Mouse (Mus musculus) thymus, postnatal 10 days (tissue): Measurements from ENCODE around the gene Hist1h2ab.
"Not testable (repeated sequence)": the region's sequence is repeated elsewhere in the genome, so short reads cannot be mapped to it uniquely, and the experiment has no call there.

Source experiments
- DNase-seq, 2 experiments: peaks; one replicate each; pipeline ENCODE4 v3.0.0; 2021; ENCODE audit warnings: low spot score in 2 of 2

Hist1h2ab gene

DNA sequence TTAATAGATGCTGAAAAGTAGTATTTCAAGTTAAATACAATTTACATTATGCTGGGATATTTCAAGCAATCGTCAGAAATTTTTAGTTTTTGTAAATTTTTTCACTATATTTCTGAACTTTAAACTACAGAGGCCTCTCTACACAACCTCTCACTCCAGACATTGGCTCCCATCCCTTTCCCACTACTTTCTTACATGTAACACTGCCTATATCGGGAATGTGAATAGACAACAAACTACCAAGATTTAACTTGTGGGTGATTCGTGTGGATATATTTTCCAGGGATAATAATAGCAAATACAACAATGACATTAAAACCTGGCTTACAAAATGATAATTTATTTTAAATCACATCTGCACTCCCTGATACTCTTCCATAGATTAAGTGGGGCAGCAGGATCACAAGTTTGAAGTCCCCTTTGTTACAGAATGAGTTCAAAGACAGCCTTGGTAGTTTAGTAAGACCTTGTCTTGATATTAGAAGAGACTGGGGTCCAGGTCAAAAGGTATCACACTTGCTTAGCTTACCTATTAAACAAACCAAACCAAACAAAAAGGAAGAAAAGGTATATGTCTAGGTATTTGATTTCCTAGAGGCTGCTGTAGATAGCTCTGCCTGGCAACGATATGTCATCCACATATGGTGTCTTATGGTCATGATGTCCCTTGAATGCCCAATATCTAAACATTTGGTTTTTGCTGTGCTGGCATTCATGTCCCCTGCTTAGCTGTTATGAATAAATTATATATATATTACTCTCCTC lies 2.6 kb downstream of the Hist1h2ab start:
- DNase-seq: no peak

- no peak for DNase-seq
Observed at GRCm38 (mm10) chr13:23755000-23755399, 4.1 kb downstream of the Hist1h2ab start.

DNA sequence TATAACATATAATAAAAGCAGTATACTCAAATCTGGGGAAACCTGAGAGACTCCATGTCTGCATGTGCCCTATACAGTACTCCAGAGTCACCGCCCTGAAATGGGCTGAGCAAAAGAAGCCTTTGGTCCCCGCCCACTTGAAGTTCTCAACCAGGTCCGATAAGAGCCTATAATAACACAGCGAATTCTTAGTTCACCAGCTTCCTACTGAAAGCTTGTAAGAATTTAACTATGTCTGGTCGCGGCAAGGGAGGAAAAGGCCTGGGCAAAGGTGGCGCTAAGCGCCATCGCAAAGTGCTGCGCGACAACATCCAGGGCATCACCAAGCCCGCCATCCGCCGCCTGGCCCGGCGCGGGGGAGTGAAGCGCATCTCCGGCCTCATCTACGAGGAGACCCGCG lies 5.9 kb downstream of the Hist1h2ab start, which contains the start of gene Hist1h4b:
TSS of gene Hist1h4b (plus strand) at position 224 of the 400 bp plus-strand sequence.
- peak; percentile 89 to 90 for DNase-seq

DNA sequence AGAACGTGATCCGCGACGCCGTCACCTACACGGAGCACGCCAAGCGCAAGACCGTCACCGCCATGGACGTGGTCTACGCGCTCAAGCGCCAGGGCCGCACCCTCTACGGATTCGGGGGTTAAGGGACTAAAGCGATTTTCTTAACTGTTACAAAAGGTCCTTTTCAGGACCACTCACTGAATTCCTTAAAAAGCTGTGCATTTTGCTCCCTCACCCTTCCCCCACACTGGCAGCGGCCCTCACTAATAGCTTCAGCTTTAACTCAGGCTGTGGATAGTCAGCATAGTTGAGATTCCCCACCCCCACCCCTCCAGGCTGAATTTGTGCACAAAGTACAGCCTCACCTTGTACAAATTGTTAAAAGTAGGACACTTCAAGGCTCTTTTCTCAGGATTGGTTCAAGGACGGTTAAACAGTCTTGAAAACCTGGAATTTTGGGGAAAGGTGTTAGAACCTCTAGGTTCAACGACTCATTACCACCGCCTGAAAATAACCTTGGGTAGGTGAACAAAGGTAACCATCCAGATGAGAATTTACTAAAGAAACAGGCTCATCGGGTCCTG lies 6.4 kb downstream of the Hist1h2ab start:
- DNase-seq: no peak

DNA sequence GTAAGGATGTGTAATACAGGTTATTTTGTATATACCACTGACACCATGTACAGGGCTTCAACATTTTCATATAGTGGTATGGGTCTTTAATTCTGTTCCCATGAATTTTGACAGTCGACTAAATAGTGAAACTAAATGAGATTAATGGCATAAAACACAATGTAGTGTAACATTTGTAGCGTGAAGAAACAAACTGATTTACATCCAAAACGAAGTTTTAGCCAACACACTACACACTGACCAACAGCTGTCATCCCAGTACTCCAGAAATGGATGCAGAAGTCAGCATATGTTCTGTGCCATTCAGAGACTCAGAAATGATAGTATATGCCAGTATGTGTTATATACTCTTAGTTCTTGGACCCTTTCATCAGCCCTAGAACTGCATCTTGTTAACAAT lies 7.0 kb downstream of the Hist1h2ab start:
- DNase-seq: no peak

- no peak for DNase-seq
Observed at GRCm38 (mm10) chr13:23759251-23759771, 8.4 kb downstream of the Hist1h2ab start.

- peak in 1 of 2 experiments; percentile 54 for DNase-seq
Observed at GRCm38 (mm10) chr13:23759916-23760239, 9.0 kb downstream of the Hist1h2ab start.

DNA sequence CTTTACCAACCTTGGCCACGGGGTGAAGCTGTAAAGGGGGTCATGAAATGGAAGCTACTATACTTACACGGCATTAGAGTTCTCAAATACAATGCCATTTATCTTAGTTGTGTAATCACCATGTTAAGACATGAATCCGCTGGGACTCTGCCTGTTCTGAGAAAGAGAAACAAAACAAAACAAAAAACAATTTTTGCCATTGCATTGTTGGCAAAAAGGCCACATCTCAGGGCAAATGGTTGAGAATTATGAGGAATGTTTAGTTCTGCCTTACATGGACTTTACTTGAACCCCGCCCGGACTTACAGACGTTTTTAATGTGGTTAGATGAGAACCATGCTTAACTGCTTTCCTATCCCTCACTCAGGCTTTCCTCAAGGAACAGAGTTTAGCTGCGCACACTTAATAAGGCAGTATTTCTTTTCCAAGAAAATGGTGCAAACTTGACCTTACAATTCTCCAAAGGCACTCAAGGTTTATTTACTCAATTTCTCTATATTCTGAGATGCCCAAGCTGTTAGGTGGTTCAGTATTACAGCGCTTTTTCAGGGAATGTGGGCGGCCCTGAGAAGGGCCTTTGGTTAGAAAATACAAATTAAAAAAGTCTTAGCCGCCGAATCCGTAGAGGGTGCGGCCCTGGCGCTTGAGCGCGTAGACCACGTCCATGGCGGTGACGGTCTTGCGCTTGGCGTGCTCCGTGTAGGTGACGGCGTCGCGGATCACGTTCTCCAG lies 9.5 kb downstream of the Hist1h2ab start:
- no peak for DNase-seq

DNA sequence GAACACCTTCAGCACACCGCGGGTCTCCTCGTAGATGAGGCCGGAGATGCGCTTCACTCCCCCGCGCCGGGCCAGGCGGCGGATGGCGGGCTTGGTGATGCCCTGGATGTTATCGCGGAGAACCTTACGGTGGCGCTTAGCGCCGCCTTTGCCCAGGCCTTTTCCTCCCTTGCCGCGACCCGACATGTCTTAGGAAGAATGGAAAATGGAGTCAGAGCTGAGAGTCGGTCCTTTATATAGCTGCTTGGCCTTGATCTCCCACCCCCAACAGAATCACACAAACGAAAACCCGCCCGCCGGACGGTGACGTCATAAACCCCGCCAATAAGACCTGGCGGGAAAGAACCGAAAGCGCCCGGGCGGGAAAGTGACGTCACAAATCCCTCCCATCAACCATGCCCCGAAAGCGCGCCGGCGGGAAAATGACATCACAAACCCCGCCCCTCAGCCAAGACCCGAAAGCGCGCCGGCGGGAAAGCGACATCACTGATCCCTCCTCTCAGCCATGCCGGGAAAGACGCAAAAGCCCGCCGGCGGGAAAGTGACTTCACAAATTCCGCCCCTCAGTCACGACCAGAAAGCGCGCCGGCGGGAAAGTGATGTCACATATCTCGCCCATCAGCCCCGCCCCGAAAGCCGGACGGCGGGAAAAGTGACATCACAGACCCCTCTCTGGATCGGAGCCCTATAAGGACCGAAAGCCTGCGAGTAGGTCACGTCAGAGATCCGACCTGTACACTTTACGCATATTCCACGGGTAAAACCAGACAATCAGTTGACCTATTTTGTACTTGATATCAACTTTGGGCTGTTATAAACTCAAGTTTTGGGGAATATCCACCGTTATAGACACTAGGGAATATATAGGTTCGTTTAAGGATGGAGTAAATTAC lies 10.3 kb downstream of the Hist1h2ab start, which contains the start of gene Hist1h4a:
TSS of gene Hist1h4a (minus strand) at position 259 of the 893 bp plus-strand sequence.
- peak; percentile 99 for DNase-seq

GRCm38 (mm10) chr13:23761871-23762821 lies 11.2 kb downstream of the Hist1h2ab start, which contains the start of gene Hist1h3a:
Gene Hist1h3a, minus strand, starts transcription at chr13:23762386.
- DNase-seq: peak; percentile 69 to 75

DNA sequence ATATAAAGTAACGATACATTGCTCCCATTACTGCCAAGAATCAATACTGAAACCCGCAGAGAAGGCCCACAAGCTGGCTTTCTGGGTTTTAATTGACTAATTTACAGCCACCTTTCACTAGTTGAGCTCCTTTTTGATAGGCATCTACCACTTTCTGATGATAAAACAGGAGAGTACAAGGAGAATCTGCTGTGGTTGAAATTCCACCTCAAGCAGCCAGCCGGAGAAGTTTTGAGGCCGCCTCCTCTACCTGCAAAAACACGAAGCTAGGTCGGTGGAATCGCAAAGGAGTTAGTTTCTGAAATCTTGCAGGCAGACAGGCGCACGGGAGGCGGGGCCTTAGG lies 12.3 kb downstream of the Hist1h2ab start:
- no peak for DNase-seq

DNA sequence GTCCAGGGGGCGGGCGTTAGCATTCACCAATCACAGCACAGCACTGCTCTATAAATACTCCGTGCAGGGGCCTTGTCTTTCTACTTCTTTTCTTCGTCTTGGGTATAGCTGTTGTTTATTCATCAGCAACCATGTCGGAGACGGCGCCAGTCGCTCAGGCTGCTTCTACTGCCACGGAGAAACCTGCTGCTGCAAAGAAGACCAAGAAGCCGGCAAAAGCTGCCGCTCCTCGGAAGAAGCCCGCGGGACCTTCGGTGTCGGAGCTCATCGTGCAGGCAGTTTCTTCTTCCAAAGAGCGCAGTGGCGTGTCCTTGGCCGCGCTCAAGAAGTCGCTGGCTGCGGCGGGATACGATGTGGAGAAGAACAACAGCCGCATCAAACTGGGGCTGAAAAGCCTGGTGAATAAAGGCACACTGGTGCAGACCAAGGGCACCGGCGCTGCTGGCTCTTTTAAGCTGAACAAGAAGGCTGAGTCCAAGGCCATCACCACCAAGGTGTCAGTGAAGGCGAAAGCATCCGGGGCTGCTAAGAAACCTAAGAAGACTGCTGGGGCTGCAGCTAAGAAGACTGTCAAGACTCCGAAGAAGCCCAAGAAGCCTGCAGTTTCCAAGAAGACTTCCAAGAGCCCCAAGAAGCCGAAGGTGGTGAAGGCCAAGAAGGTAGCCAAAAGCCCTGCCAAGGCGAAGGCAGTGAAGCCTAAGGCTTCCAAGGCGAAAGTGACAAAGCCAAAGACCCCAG lies 12.8 kb downstream of the Hist1h2ab start, which contains the start of gene Hist1h1a:
TSS of gene Hist1h1a (plus strand) at position 81 of the 738 bp plus-strand sequence.
- DNase-seq: peak; percentile 89 to 92

- DNase-seq: no peak
Observed at GRCm38 (mm10) chr13:23764324-23765171, 13.6 kb downstream of the Hist1h2ab start.

DNA sequence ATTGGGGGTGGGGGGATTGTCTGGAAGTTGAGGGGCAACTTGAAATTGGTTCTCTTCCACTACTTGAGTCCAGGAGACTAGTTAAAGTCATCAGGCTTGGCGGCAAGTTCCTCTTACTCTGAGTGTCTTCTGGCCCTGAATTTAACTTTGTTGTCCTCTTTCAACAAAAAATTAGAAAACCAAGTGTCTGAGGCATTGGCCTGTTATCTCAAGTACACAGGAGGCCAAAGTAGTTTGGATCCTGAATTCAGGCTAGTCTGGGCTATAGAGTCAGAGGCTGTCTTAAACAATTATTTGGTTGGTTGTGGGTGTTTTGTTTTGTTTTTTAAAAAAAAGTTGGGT lies 14.2 kb downstream of the Hist1h2ab start:
- DNase-seq: no peak

- DNase-seq: no peak
Observed at GRCm38 (mm10) chr13:23766772-23767171, 15.8 kb downstream of the Hist1h2ab start.

DNA sequence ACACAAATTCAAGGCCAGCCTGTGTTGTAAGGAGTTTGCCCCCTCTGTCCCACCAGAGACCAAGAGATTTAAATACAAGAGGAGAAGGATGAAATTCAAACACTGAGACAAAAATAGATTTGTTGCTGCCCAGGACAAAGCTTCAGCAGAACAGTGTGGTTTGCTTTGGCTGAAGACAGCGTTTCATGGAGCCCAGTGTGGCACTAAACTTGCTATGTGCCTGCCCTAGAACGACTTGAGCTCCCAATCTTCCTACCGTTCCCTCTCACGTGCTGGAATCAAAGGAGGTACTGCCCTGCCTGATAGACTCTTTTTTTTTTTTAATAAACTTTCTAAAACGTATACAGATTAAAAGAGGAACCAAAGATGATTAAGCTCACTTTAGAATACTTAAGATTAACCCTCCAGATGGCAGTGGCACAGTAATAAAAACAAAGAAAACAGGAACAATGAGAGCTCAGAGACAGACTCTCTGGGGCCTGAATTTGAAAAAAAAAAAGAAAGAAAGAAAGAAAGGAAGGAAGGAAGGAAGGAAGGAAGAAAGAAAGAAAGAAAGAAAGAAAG lies 18.0 kb downstream of the Hist1h2ab start:
- DNase-seq: no peak

DNA sequence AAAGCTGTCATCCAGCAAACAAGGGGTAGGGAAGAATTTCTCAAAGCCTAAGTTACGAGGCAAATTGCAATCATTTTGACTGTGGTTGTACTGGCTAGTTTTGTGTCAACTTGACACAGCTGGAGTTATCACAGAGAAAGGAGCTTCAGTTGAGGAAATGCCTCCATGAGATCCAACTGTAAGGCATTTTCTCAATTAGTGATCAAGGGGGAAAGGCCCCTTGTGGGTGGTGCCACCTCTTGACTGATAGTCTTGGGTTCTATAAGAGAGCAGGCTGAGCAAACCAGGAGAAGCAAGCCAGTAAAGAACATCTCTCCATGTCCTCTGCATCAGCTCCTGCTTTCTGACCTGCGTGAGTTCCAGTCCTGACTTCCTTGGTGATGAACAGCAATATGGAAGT lies 18.7 kb downstream of the Hist1h2ab start, which contains the start of gene Trim38:
TSS of gene Trim38 (plus strand) at position 301 of the 400 bp plus-strand sequence.
- DNase-seq: not testable (repeated sequence)
